Mouse (Mus musculus): ENCODE measurements at regions not wholly inside any gene's neighbourhood (a gene's known extent, or its start where the extent isn't known, plus 50 kb on each side); places are given as distances from the start of the nearest gene placed in this dataset.

- TF ChIP-seq CTCF (conservative IDR thresholded peaks at IDR 0.05; ENCODE audit: low read length) (no peak), NANOG (IDR thresholded peaks at IDR 0.05; ENCODE audit: borderline replicate concordance, low read length) (no peak)
Measured at GRCm38 (mm10) chr15:85650241-85650640, 68.0 kb upstream of the Wnt7b start.

Data from E14TG2a.4 (cell line).